ENCODE assay signal across 8 mouse cellular contexts in genomic region chr19:26748676-26749075, GRCm38 (mm10).
DNase-seq lines count a peak whose midpoint lies in the region; ATAC-seq and TF ChIP-seq lines count a peak whose summit lies in the region.

No protein-coding gene starts in this region.

- no peaks in the 10 kb centered on the region for H3K36me3 ChIP-seq in C2C12 (ENCODE audit: control insufficient read depth, insufficient read depth)
- H3K36me3 ChIP-seq in forebrain, embryonic 16.5 days (ENCODE audit: control insufficient read depth, insufficient read depth) = 0 out of 2 replicates have a peak, but pooled peaks cover 2% of the 10 kb centered on the region
- no peaks in the 10 kb centered on the region for H3K36me3 ChIP-seq in liver, embryonic 16.5 days (ENCODE audit: control insufficient read depth, insufficient read depth)

- peaks cover 37% of the 10 kb centered on the region for H3K4me1 ChIP-seq in forebrain, embryonic 16.5 days (replicated peaks; ENCODE audit: control insufficient read depth, insufficient read depth, low read length)
- no peaks in the 10 kb centered on the region; the same call in 1 of the 2 replicates for H3K4me1 ChIP-seq in liver, embryonic 16.5 days (ENCODE audit: control insufficient read depth, low read depth, low read length)

- H3K27me3 ChIP-seq in C2C12 (ENCODE audit: control insufficient read depth, insufficient read depth, insufficient read length) = no peaks in the 10 kb centered on the region
- no peaks in the 10 kb centered on the region for H3K27me3 ChIP-seq in forebrain, embryonic 16.5 days (replicated peaks; ENCODE audit: control insufficient read depth, insufficient read depth, low read length)
- no peaks in the 10 kb centered on the region for H3K27me3 ChIP-seq in liver, embryonic 16.5 days (ENCODE audit: control insufficient read depth, insufficient read depth, low read depth, low read length)

- H3K9ac ChIP-seq in forebrain, embryonic 16.5 days (replicated peaks; ENCODE audit: low read depth, low read length) = peak overlapping the region; percentile 60
- no peak overlapping the region for H3K9ac ChIP-seq in liver, embryonic 16.5 days (ENCODE audit: low read depth, low read length)

- peak overlapping the region; percentile 85 for H3K4me2 ChIP-seq in forebrain, embryonic 16.5 days (ENCODE audit: low read length)
- H3K4me2 ChIP-seq in liver, embryonic 16.5 days (ENCODE audit: low read depth, low read length) = peak overlapping the region; percentile 70

- WGBS in forebrain, embryonic 16.5 days = 0% methylated on average over 6 of the region's 6 CpGs
- WGBS in liver, embryonic 16.5 days (ENCODE audit: insufficient replicate concordance) = 2% methylated on average over 6 of the region's 6 CpGs

- H3K79me3 ChIP-seq in C2C12 (ENCODE audit: low read depth) = no peaks in the 10 kb centered on the region

- no peak for DNase-seq in gastrocnemius, adult 2 months
- DNase-seq in gastrocnemius, postnatal 25 days = no peak
- DNase-seq in thymus, postnatal 36 days = no peak
- no peak for DNase-seq in left cerebral cortex, postnatal 4 days
- no peak for DNase-seq in frontal cortex, postnatal 14 days (ENCODE audit: low spot score in 2 of 2)

- H3K9me3 ChIP-seq in forebrain, embryonic 16.5 days (ENCODE audit: control insufficient read depth, low read length) = no peaks in the 10 kb centered on the region
- H3K9me3 ChIP-seq in liver, embryonic 16.5 days (replicated peaks; ENCODE audit: control insufficient read depth, low read length) = no peaks in the 10 kb centered on the region

- intact Hi-C loops in gastrocnemius, adult 2 months (cut with DNase I) = loop anchor here (2.0 to 5.0 kb wide), 2 partner anchors 679 to 1076 kb away; partner anchors contain the start of genes Dmrt2 and Pum3
- intact Hi-C loops in left cerebral cortex, postnatal 4 days (cut with DNase I) = loop anchor here (10.0 kb wide), 1 partner anchor 476 kb away; no protein-coding TSS in a partner anchor

- no peak for ATAC-seq in forebrain, embryonic 16.5 days
- ATAC-seq in liver, embryonic 16.5 days (ENCODE audit: low read depth) = no peak

- peak overlapping the region; percentile 94 for H3K27ac ChIP-seq in gastrocnemius, adult 2 months
- H3K27ac ChIP-seq in forebrain, embryonic 16.5 days (ENCODE audit: low read length) = peak overlapping the region; percentile 99
- no peak overlapping the region; the same call in 1 of the 2 replicates for H3K27ac ChIP-seq in liver, embryonic 16.5 days (ENCODE audit: low read length)

- H3K79me2 ChIP-seq in C2C12 (ENCODE audit: control insufficient read depth, insufficient read depth) = no peaks in the 10 kb centered on the region

- no peak for TF ChIP-seq CTCF in gastrocnemius, adult 2 months (IDR thresholded peaks at IDR 0.05)
- no peak for TF ChIP-seq CTCF in C2C12 (IDR thresholded peaks at IDR 0.05; ENCODE audit: control insufficient read depth, insufficient read depth, insufficient read length)

- no peak overlapping the region for H3ac ChIP-seq in C2C12 (ENCODE audit: control insufficient read depth, insufficient read length, low read depth)

- H3K4me3 ChIP-seq in gastrocnemius, adult 2 months = peak overlapping the region; percentile 89
- H3K4me3 ChIP-seq in C2C12 (ENCODE audit: insufficient read depth, poor library complexity, severe bottlenecking) = peak overlapping the region; percentile 37
- peak overlapping the region; percentile 49 for H3K4me3 ChIP-seq in forebrain, embryonic 16.5 days (replicated peaks; ENCODE audit: low read length)
- peak overlapping the region; percentile 62 for H3K4me3 ChIP-seq in liver, embryonic 16.5 days (ENCODE audit: low read depth, low read length)

TF ChIP-seq in C2C12, 6 proteins besides CTCF, POLR2A, EP300 and RAD21:
- TF ChIP-seq USF1 (IDR thresholded peaks at IDR 0.05; ENCODE audit: low read depth) (no peak), MAX (IDR thresholded peaks at IDR 0.05) (no peak), MYOG (IDR thresholded peaks at IDR 0.05; ENCODE audit: control insufficient read depth, extremely low read depth, insufficient read length) (no peak), MYOD1 (IDR thresholded peaks at IDR 0.05; ENCODE audit: control insufficient read depth, insufficient read length, low read depth) (no peak), FOSL1 (IDR thresholded peaks at IDR 0.05; ENCODE audit: insufficient read depth, low read length, poor library complexity, severe bottlenecking) (no peak), CEBPB (IDR thresholded peaks at IDR 0.05; ENCODE audit: low read depth) (no peak)
TF ChIP-seq in C2C12: peak in this region for 0.

Comparison
In these comparisons a context has a peak if more than half of its experiments do, and no peak if none do; other contexts are left out.
1. H3K4me3 ChIP-seq: peak in every context shown above with its lines; median percentile 89 in gastrocnemius, adult 2 months; 62 in liver, embryonic 16.5 days; 49 in forebrain, embryonic 16.5 days; 37 in C2C12.